Mouse (Mus musculus) lung, embryonic 16.5 days (tissue): ENCODE measurements around the gene Aebp1. TPM values are rescaled to one million over a fixed set of nuclear protein-coding genes. Genes with fewer than 3 reads are reported as not detected.

Experiments
- ATAC-seq: fragments of 200-750 bp; cut with Nextera tagmentation; 2 replicates; pipeline ENCODE4 v1.8.0; 2017; ENCODE audit warnings: low read depth, mild to moderate bottlenecking, moderate library complexity
- H3K27ac ChIP-seq: fragments of 300-500 bp; sonication (generic); 2 replicates; pipeline ENCODE4 v1.5.1; 2014; ENCODE audit warnings: mild to moderate bottlenecking, control low read depth, low read length
- H3K27me3 ChIP-seq: fragments of 300-500 bp; sonication (generic); 2 replicates; pipeline ENCODE4 v1.6.1; 2014; ENCODE audit warnings: low read depth, low read length, mixed read lengths; ENCODE audit not compliant: control insufficient read depth, insufficient read depth
- H3K36me3 ChIP-seq: fragments of 300-500 bp; sonication (generic); 2 replicates; pipeline ENCODE4 v1.6.1; 2014; ENCODE audit warnings: low read length; ENCODE audit not compliant: control insufficient read depth, insufficient read depth
- H3K4me1 ChIP-seq: fragments of 300-500 bp; sonication (generic); replicated peaks from 2 replicates; pipeline ENCODE4 v1.6.1; 2014; ENCODE audit warnings: low read length, mixed read lengths; ENCODE audit not compliant: control insufficient read depth, insufficient read depth
- H3K4me2 ChIP-seq: fragments of 300-500 bp; sonication (generic); 2 replicates; pipeline ENCODE4 v1.6.1; 2014; ENCODE audit warnings: low read depth, low read length, control low read depth
- H3K4me3 ChIP-seq: fragments of 300-500 bp; sonication (generic); 2 replicates; pipeline ENCODE4 v1.5.1; 2014; ENCODE audit warnings: mild to moderate bottlenecking, low read length, control low read depth
- H3K9ac ChIP-seq: fragments of 300-500 bp; sonication (generic); 2 replicates; pipeline ENCODE4 v1.6.1; 2014; ENCODE audit warnings: low read length, control low read depth
- H3K9me3 ChIP-seq: fragments of 300-500 bp; sonication (generic); 2 replicates; pipeline ENCODE4 v1.6.1; 2016; ENCODE audit warnings: low read length; ENCODE audit not compliant: control insufficient read depth
- WGBS: fragments of 180-500 bp; shearing (Covaris S2); extraction: QIAGEN DNeasy Blood & Tissue Kit; methylation state at CpG from one replicate; pipeline ENCODE4 v1.1.7; 2014; 5-methylcytosine and 5-hydroxymethylcytosine counted together
- polyA plus RNA-seq: library from polyadenylated mRNA; unstranded; fragments of >200 nt; fragmentation: Nextera tagmentation; extraction: Ambion mirVana; gene quantifications from 2 replicates; pipeline ENCODE4 v1.2.1, GENCODE M21; 2015

Aebp1 gene
- polyA plus RNA-seq, 1 experiment from 2014 or later = 35.1 TPM

- Histone ChIP-seq H3K9me3 (no peaks in the 10 kb centered on the region), H3K9ac (no peak overlapping the region), H3K36me3 (no peaks in the 10 kb centered on the region), H3K27ac (no peak overlapping the region), H3K4me1 (peaks cover 3% of the 10 kb centered on the region; the same call in 1 of the 2 replicates), H3K27me3 (no peaks in the 10 kb centered on the region), H3K4me2 (no peak overlapping the region), H3K4me3 (no peak overlapping the region)
- ATAC-seq = no peak
- whole genome bisulfite sequencing = 58% methylated on average over 2 of the region's 2 CpGs
Observed at GRCm38 (mm10) chr11:5918111-5918510, 56.4 kb downstream of the Aebp1 start.

- Histone ChIP-seq H3K9me3 (no peaks in the 10 kb centered on the region), H3K4me2 (no peak overlapping the region), H3K4me1 (peaks cover 3% of the 10 kb centered on the region; the same call in 1 of the 2 replicates), H3K4me3 (no peak overlapping the region), H3K27me3 (no peaks in the 10 kb centered on the region), H3K9ac (no peak overlapping the region), H3K27ac (no peak overlapping the region), H3K36me3 (no peaks in the 10 kb centered on the region)
- WGBS = 74% methylated on average over 4 of the region's 4 CpGs
- peak; percentile 60; the same call in 1 of the 2 replicates for ATAC-seq
Observed at GRCm38 (mm10) chr11:5919606-5920005, 57.9 kb downstream of the Aebp1 start.

GRCm38 (mm10) chr11:5920323-5920960, 58.7 kb downstream of the Aebp1 start:
- no peak overlapping the region for H3K9ac ChIP-seq
- WGBS = 31% methylated on average over 17 of the region's 17 CpGs
- H3K27ac ChIP-seq = no peak overlapping the region
- no peaks in the 10 kb centered on the region for H3K27me3 ChIP-seq
- H3K36me3 ChIP-seq = no peaks in the 10 kb centered on the region
- no peak overlapping the region for H3K4me2 ChIP-seq
- H3K4me1 ChIP-seq = peaks cover 3% of the 10 kb centered on the region; the same call in 1 of the 2 replicates
- ATAC-seq = peak; percentile 56; the same call in 1 of the 2 replicates
- H3K9me3 ChIP-seq = no peaks in the 10 kb centered on the region
- no peak overlapping the region for H3K4me3 ChIP-seq

Other genes with a start within 250 kb of the Aebp1 start
- 180 TPM in 2 replicates for gene Mrps24, start 146.3 kb upstream of the Aebp1 start, polyA plus RNA-seq
- 26.0 and 26.7 TPM in 2 replicates for gene Urgcp, start 99.6 kb upstream of the Aebp1 start, polyA plus RNA-seq
- gene Dbnl, start 73.5 kb upstream of the Aebp1 start, polyA plus RNA-seq = 110 and 111 TPM in 2 replicates
- 46.8 and 52.4 TPM in 2 replicates for gene Pgam2, start 58.2 kb upstream of the Aebp1 start, polyA plus RNA-seq
- 8.0 and 8.4 TPM in 2 replicates for gene Polm, start 23.9 kb upstream of the Aebp1 start, polyA plus RNA-seq
- 127 and 139 TPM in 2 replicates for gene Pold2, start 16.3 kb downstream of the Aebp1 start, polyA plus RNA-seq
- gene Myl7, start 36.8 kb downstream of the Aebp1 start, polyA plus RNA-seq = 450 and 673 TPM in 2 replicates
- 1.3 and 1.6 TPM in 2 replicates for gene Gck, start 88.1 kb downstream of the Aebp1 start, polyA plus RNA-seq
- gene Ykt6, start 93.7 kb downstream of the Aebp1 start, polyA plus RNA-seq = 52.3 and 53.1 TPM in 2 replicates
- 1.1 and 1.9 TPM in 2 replicates for gene Camk2b, start 204.4 kb downstream of the Aebp1 start, polyA plus RNA-seq